Mouse (Mus musculus) embryonic facial prominence, embryonic 13.5 days (tissue): Measurements from ENCODE around the gene Csrp1. TPM values are rescaled to one million over a fixed set of nuclear protein-coding genes. Genes with fewer than 3 reads are reported as not detected.

Experiments
- ATAC-seq: fragments of 200-750 bp; cut with Nextera tagmentation; 2 replicates; pipeline ENCODE4 v1.8.0; 2017; ENCODE audit warnings: low read depth; ENCODE audit not compliant: insufficient number of reproducible peaks, insufficient read depth, low FRiP score, low TSS enrichment
- H3K27ac ChIP-seq: fragments of 300-500 bp; sonication (generic); 2 replicates; pipeline ENCODE4 v1.5.1; 2015; ENCODE audit warnings: moderate library complexity, mild to moderate bottlenecking, inconsistent platforms
- H3K27me3 ChIP-seq: fragments of 300-500 bp; sonication (generic); 2 replicates; pipeline ENCODE4 v1.6.1; 2015; ENCODE audit warnings: mild to moderate bottlenecking, inconsistent platforms
- H3K36me3 ChIP-seq: fragments of 300-500 bp; sonication (generic); 2 replicates; pipeline ENCODE4 v1.6.1; 2015; ENCODE audit warnings: mild to moderate bottlenecking, inconsistent platforms
- H3K4me1 ChIP-seq: fragments of 300-500 bp; sonication (generic); 2 replicates; pipeline ENCODE4 v1.6.1; 2015; ENCODE audit warnings: inconsistent platforms
- H3K4me2 ChIP-seq: fragments of 300-500 bp; sonication (generic); 2 replicates; pipeline ENCODE4 v1.6.1; 2015; ENCODE audit warnings: moderate library complexity, mild to moderate bottlenecking, inconsistent platforms
- H3K4me3 ChIP-seq: fragments of 300-500 bp; sonication (generic); 2 replicates; pipeline ENCODE4 v1.5.1; 2015; ENCODE audit warnings: mild to moderate bottlenecking, inconsistent platforms
- H3K9ac ChIP-seq: fragments of 300-500 bp; sonication (generic); 2 replicates; pipeline ENCODE4 v1.6.1; 2015; ENCODE audit warnings: mild to moderate bottlenecking, inconsistent platforms
- H3K9me3 ChIP-seq: fragments of 300-500 bp; sonication (generic); 2 replicates; pipeline ENCODE4 v1.6.1; 2016; ENCODE audit warnings: inconsistent platforms
- WGBS: fragments of 180-500 bp; shearing (Covaris S2); methylation state at CpG from one replicate; pipeline ENCODE4 v1.1.7; 2015; ENCODE audit warnings: mixed read lengths; 5-methylcytosine and 5-hydroxymethylcytosine counted together
- polyA plus RNA-seq: library from polyadenylated mRNA; unstranded; fragments of >200 nt; fragmentation: Nextera tagmentation; extraction: Ambion mirVana; gene quantifications from 2 replicates; pipeline ENCODE4 v1.2.1, GENCODE M21; 2015

Gene Csrp1
- polyA plus RNA-seq, 1 experiment from 2014 or later, result 77.0 TPM

DNA sequence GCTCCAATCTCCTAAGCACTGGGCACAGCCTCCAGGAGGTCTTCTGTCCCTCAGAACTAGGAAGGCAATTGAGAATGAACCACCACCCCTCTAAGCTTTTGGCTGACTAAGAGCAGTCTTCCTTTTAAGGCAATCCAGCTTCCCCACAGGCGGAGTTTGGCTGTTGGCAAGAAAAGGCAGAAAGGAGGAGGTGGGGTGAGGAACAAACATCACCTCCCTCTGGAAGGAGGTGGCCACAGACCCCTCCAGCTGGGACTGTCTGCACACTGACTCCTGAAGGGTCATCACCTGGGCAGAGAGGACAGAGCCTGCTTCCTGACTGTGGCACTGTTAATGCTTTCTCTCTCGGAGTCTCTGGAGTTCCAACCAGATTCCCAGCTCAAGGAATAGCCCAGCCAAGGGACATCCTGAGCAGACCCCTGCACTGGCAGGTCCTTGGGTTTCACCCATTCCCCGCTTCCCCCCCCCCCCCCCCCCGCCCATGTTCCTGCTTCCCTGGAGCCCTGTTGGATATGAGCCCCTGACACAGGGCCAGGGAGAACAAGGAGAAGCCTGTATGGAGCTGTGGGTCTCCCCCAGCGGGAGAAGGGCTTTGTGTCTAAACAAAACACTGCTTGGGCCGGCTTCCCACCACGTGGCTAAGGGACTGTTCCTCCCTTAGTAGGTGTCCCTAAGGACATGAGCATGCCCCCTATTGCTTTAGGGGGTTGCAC lies 14.5 kb downstream of the Csrp1 start:
- 32% methylated on average over 7 of the region's 7 CpGs for WGBS
- H3K4me2 ChIP-seq, result peak overlapping the region; percentile 26; the same call in 1 of the 2 replicates

DNA sequence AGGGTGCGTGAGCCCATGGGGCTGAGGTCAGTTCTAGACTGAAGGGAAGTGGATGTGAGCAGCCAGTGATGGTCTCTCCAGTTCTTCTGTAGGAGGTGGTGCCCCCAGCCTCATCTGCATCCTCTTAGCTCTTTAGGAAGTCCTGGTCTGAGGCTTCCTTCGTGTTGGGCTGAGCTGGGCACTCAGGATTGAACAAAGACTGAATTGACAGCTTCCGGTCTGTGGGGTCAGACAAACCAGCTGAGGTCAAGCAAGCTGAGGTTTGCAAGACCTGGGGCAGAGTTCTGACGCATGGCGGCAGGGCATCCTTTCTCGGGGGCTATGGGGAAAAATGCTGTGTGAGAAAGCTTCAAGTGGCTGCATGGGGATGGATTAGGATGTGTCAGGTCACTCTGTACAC lies 15.6 kb downstream of the Csrp1 start:
- H3K4me1 ChIP-seq, result peaks cover 69% of the 10 kb centered on the region
- no peaks in the 10 kb centered on the region for H3K27me3 ChIP-seq
- peak overlapping the region; percentile 94 for H3K27ac ChIP-seq
- no peaks in the 10 kb centered on the region for H3K9me3 ChIP-seq
- H3K4me2 ChIP-seq, result no peak overlapping the region
- H3K36me3 ChIP-seq, result peaks cover 5% of the 10 kb centered on the region; the same call in 1 of the 2 replicates
- H3K4me3 ChIP-seq, result no peak overlapping the region
- ATAC-seq, result no peak
- H3K9ac ChIP-seq, result 0 out of 2 replicates have a peak overlapping the region, but pooled peaks have one; percentile 8
- WGBS, result 24% methylated on average over 6 of the region's 6 CpGs

More for the DNA sequence above, 14.5 kb downstream of the Csrp1 start:
- no peaks in the 10 kb centered on the region for H3K9me3 ChIP-seq
- H3K4me1 ChIP-seq, result peaks cover 73% of the 10 kb centered on the region
- 0 out of 2 replicates have a peak, but pooled peaks cover 5% of the 10 kb centered on the region for H3K36me3 ChIP-seq
- ATAC-seq, result no peak
- H3K4me3 ChIP-seq, result no peak overlapping the region
- peak overlapping the region; percentile 94 for H3K27ac ChIP-seq
- H3K9ac ChIP-seq, result no peak overlapping the region
- H3K27me3 ChIP-seq, result no peaks in the 10 kb centered on the region

DNA sequence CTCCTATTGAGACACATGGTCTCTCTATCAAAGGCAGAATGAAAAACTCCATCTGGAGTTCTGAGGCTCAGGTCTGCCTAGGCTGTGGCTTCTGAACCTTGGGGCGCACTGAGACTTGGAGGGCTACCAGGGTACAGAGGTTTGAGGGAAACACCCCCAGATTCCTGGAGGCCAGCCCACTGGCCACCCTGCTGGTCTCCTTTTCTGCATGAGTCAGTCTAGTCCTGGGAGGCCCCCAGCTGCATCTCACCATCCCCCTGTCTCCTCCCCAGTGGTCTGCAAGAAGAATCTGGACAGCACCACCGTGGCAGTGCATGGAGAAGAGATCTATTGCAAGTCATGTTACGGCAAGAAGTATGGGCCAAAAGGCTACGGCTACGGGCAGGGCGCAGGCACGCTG lies 25.1 kb downstream of the Csrp1 start:
- no peak for ATAC-seq
- H3K27me3 ChIP-seq, result no peaks in the 10 kb centered on the region
- peaks cover 30% of the 10 kb centered on the region for H3K4me1 ChIP-seq
- no peak overlapping the region for H3K4me2 ChIP-seq
- 89% methylated on average over 7 of the region's 7 CpGs for WGBS
- H3K27ac ChIP-seq, result no peak overlapping the region
- H3K9me3 ChIP-seq, result no peaks in the 10 kb centered on the region
- peaks cover 46% of the 10 kb centered on the region for H3K36me3 ChIP-seq
- no peak overlapping the region for H3K4me3 ChIP-seq
- H3K9ac ChIP-seq, result no peak overlapping the region

DNA sequence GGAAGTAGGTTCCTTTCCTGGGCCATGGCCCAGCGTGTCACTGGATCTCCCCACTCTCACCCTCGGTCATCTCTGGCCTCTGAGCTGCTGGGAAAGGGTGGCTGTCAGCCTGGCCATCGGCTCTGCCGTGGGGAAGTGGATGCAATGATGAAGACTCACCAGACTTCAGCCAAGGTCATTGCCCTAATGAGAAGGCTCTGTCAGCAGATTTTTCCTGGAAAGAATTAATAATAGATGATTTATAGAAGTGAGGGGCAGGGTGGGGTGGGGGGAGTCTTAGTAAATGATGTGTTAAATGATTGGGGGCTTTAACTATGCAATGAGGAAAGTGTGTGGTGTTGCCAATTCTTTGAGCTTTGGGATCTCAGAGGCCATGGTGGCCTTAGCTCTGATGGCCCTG lies 26.4 kb downstream of the Csrp1 start:
- H3K36me3 ChIP-seq, result peaks cover 59% of the 10 kb centered on the region
- no peak overlapping the region for H3K27ac ChIP-seq
- H3K4me1 ChIP-seq, result peaks cover 23% of the 10 kb centered on the region
- no peak overlapping the region for H3K4me3 ChIP-seq
- H3K27me3 ChIP-seq, result no peaks in the 10 kb centered on the region
- WGBS, result 82% methylated on average over 4 of the region's 4 CpGs
- no peaks in the 10 kb centered on the region for H3K9me3 ChIP-seq
- ATAC-seq, result no peak
- H3K9ac ChIP-seq, result no peak overlapping the region
- no peak overlapping the region for H3K4me2 ChIP-seq

DNA sequence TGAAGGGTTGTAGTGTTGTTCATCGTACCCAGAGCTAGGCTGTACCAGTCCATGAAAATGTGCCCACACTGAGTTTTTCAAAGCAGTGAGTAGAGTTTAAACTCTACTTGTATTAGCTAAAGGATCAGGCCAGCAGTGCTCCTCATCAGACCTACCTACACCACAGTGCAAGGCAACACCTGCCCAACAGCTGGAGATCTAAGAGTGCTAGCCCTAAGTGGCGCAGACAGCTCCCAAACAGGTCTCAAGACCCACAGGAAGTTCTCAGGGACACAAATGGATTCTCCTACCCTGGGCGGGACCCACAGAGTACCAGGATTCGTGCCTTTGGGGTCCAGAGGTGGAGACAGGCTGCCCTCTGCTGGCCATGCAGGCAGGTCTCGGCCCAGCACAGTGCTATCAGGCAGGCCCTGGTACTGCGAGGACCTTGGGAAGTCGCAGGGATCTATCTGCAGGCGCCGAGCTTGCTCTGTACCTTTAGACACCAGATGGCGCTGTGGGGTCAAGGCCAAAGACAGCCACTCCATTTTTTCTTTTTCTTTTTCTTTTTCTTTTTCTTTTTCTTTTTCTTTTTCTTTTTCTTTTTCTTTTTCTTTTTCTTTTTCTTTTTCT lies 33.0 kb downstream of the Csrp1 start:
- ATAC-seq, result peak; percentile 93
- H3K9me3 ChIP-seq, result no peaks in the 10 kb centered on the region
- 0 out of 2 replicates have a peak overlapping the region, but pooled peaks have one; percentile 23 for H3K27ac ChIP-seq
- H3K4me1 ChIP-seq, result peaks cover 17% of the 10 kb centered on the region
- H3K36me3 ChIP-seq, result peaks cover 42% of the 10 kb centered on the region
- 12% methylated on average over 10 of the region's 10 CpGs for WGBS
- H3K4me2 ChIP-seq, result no peak overlapping the region
- H3K9ac ChIP-seq, result no peak overlapping the region
- no peaks in the 10 kb centered on the region for H3K27me3 ChIP-seq
- H3K4me3 ChIP-seq, result no peak overlapping the region

DNA sequence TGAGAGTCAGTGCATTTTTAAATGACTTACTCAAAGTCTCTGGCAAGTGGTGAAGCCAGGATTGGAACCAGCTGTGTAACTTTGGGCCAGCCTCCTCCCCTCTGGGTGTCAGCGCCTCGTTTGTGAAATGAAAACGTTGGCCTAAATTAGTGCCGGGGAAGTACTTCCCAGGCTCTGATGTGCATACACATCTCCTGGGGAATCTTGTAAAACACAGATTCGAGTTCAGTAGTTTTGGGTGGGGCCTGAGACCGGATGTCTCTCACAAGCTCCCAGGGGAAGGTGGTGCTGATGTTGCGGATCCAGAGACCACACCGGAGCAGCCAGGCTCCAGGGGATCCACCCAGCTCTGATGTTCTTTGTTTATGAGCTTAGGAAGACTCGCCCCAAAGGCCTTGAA lies 35.4 kb downstream of the Csrp1 start:
- no peak for ATAC-seq
- Histone ChIP-seq H3K9me3 (no peaks in the 10 kb centered on the region), H3K27me3 (no peaks in the 10 kb centered on the region), H3K4me1 (peaks cover 29% of the 10 kb centered on the region), H3K4me2 (no peak overlapping the region), H3K9ac (no peak overlapping the region), H3K27ac (peak overlapping the region; percentile 57), H3K4me3 (no peak overlapping the region), H3K36me3 (peaks cover 17% of the 10 kb centered on the region)
- WGBS, result 25% methylated on average over 9 of the region's 9 CpGs

DNA sequence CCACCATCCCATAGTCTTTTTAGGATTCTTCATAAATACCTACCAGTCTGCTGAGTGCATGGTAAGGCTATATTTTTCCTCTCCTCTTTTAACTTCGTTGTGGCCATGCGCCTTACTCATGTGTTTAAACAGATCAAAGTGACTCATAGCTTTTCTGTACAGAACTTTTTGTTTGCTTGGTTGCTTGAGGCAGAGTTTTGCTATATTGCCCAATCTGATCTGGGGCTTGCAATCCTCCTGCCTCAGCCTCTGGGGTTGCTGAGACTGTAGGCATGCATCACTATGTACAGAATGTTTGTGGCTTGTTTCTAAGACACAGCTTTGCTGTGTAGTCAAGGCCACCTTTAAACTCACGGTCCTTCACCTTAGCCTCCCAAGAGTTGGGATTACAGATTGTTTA lies 36.1 kb downstream of the Csrp1 start:
- H3K4me1 ChIP-seq, result peaks cover 35% of the 10 kb centered on the region
- ATAC-seq, result no peak
- WGBS, result 72% methylated on average over 3 of the region's 3 CpGs
- H3K9me3 ChIP-seq, result no peaks in the 10 kb centered on the region
- H3K36me3 ChIP-seq, result peaks cover 11% of the 10 kb centered on the region
- H3K27me3 ChIP-seq, result no peaks in the 10 kb centered on the region
- no peak overlapping the region for H3K4me3 ChIP-seq
- H3K4me2 ChIP-seq, result no peak overlapping the region
- peak overlapping the region; percentile 57 for H3K27ac ChIP-seq
- no peak overlapping the region for H3K9ac ChIP-seq

DNA sequence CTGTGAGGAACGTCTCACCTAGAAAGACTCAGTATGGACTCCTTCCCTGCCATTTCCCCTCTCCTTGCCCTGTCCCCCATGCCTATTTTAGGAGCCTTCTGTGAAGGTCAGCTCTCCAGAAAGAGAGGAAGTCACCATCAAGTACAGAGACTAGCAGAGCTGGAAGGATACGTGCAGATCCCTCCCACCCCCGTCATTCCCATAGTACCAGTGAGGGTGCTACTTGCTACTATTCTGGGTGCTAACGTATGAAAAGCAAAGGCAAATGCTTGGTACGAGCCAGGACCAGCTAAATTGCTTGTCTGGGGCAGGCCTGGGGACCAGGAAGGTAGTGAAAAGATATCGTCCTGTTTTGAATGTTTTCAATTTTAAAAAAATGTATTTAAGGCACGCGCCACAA lies 37.4 kb downstream of the Csrp1 start:
- ATAC-seq, result no peak

DNA sequence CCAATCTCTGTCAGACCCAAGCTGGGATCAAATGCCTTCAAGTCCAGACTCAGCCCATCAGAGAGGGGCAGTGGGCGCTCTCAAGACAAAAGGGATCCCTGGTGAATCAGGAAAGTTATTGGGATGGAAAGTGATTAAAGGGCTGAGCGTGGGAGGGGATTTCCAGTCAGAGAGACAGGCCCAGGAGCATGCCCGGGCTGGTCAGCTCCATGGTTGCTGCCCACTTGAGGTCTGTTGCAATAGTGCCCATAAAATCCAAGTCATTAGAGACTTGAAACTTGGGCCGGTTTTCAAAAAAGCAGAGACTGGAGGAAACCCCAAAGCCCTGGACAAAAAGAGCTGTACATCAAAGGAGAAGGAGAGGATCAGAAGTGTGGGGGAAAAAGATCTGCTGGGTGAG lies 39.8 kb downstream of the Csrp1 start:
- WGBS, result 60% methylated on average over 4 of the region's 4 CpGs
- H3K4me2 ChIP-seq, result no peak overlapping the region
- no peak for ATAC-seq
- peak overlapping the region; percentile 48; the same call in 1 of the 2 replicates for H3K27ac ChIP-seq
- H3K4me1 ChIP-seq, result peaks cover 44% of the 10 kb centered on the region
- H3K9ac ChIP-seq, result no peak overlapping the region
- no peaks in the 10 kb centered on the region for H3K36me3 ChIP-seq
- no peaks in the 10 kb centered on the region for H3K27me3 ChIP-seq
- H3K9me3 ChIP-seq, result no peaks in the 10 kb centered on the region
- H3K4me3 ChIP-seq, result no peak overlapping the region

More for the DNA sequence above, 37.4 kb downstream of the Csrp1 start:
- peaks cover 40% of the 10 kb centered on the region for H3K4me1 ChIP-seq
- H3K9me3 ChIP-seq, result no peaks in the 10 kb centered on the region
- no peak overlapping the region for H3K4me2 ChIP-seq
- H3K36me3 ChIP-seq, result no peaks in the 10 kb centered on the region
- WGBS, result 62% methylated on average over 8 of the region's 8 CpGs
- no peak overlapping the region for H3K27ac ChIP-seq
- no peaks in the 10 kb centered on the region for H3K27me3 ChIP-seq
- H3K9ac ChIP-seq, result no peak overlapping the region
- H3K4me3 ChIP-seq, result no peak overlapping the region

DNA sequence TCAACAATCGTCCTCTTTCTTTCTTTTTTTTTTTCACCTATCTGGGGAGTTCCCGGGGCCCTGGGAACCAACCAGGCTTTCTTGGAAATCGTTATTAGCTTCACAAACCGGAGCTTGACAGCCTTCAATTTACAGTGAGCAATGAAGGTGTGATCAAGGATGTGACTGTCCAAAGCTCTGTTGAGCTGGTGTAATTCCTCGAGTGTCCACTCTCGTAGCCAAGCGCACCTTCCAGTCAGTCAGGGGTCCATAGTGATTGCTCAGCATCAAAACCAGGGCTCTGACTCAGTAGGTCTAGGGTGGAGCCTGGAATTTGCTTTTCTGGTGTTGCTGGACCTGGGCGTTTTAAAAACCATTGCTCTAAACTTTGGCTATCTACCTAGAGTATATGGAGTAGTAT lies 40.4 kb downstream of the Csrp1 start:
- Histone ChIP-seq H3K4me1 (peaks cover 43% of the 10 kb centered on the region), H3K36me3 (no peaks in the 10 kb centered on the region), H3K27me3 (no peaks in the 10 kb centered on the region), H3K9me3 (no peaks in the 10 kb centered on the region), H3K27ac (peak overlapping the region; percentile 48; the same call in 1 of the 2 replicates), H3K4me2 (no peak overlapping the region), H3K9ac (no peak overlapping the region), H3K4me3 (no peak overlapping the region)
- 61% methylated on average over 8 of the region's 8 CpGs for WGBS
- no peak for ATAC-seq

DNA sequence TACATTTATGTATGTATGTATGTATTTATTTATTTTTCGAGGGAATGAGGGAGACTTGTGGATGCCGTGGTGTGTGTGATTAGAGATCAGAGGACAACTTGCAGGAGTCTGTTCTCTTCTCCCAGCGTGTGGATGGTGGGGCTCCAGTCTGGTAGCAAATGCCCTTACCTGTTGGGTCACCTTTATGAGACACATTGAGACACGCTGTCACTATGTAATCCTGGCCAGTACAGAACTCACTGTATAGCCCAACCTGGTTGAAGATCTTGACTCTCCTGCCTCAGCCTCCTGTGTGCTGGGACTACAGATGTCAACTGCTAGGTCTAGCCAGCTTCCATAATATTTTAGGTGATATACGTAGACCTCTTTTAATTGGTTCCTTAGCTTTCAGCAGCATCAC lies 41.9 kb downstream of the Csrp1 start:
- Histone ChIP-seq H3K27ac (no peak overlapping the region), H3K4me1 (peaks cover 44% of the 10 kb centered on the region), H3K4me3 (no peak overlapping the region), H3K9ac (no peak overlapping the region), H3K4me2 (no peak overlapping the region), H3K36me3 (no peaks in the 10 kb centered on the region), H3K9me3 (no peaks in the 10 kb centered on the region), H3K27me3 (no peaks in the 10 kb centered on the region)
- 89% methylated on average over 5 of the region's 5 CpGs for WGBS
- ATAC-seq, result no peak
